Mouse (Mus musculus) kidney, embryonic 15.5 days (tissue): Measurements from ENCODE around the gene Ypel2. TPM values are rescaled to one million over a fixed set of nuclear protein-coding genes. Genes with fewer than 3 reads are reported as not detected.

Source experiments
- ATAC-seq: fragments of 200-750 bp; cut with Nextera tagmentation; replicated peaks from 2 replicates; pipeline ENCODE4 v1.8.0; 2017; ENCODE audit warnings: moderate TSS enrichment; ENCODE audit not compliant: low FRiP score
- H3K27ac ChIP-seq: fragments of 300-500 bp; sonication (generic); 2 replicates; pipeline ENCODE4 v1.5.1; 2015; ENCODE audit warnings: mild to moderate bottlenecking, inconsistent platforms
- H3K27me3 ChIP-seq: fragments of 300-500 bp; sonication (generic); 2 replicates; pipeline ENCODE4 v1.6.1; 2015; ENCODE audit warnings: inconsistent platforms
- H3K36me3 ChIP-seq: fragments of 300-500 bp; sonication (generic); 2 replicates; pipeline ENCODE4 v1.6.1; 2015; ENCODE audit warnings: inconsistent platforms
- H3K4me1 ChIP-seq: fragments of 300-500 bp; sonication (generic); 2 replicates; pipeline ENCODE4 v1.6.1; 2015; ENCODE audit warnings: inconsistent platforms
- H3K4me2 ChIP-seq: fragments of 300-500 bp; sonication (generic); 2 replicates; pipeline ENCODE4 v1.6.1; 2015; ENCODE audit warnings: moderate library complexity, mild to moderate bottlenecking, inconsistent platforms
- H3K4me3 ChIP-seq: fragments of 300-500 bp; sonication (generic); replicated peaks from 2 replicates; pipeline ENCODE4 v1.5.1; 2015; ENCODE audit warnings: mild to moderate bottlenecking, inconsistent platforms
- H3K9ac ChIP-seq: fragments of 300-500 bp; sonication (generic); 2 replicates; pipeline ENCODE4 v1.6.1; 2015; ENCODE audit warnings: mild to moderate bottlenecking, inconsistent platforms
- H3K9me3 ChIP-seq: fragments of 300-500 bp; sonication (generic); replicated peaks from 2 replicates; pipeline ENCODE4 v1.6.1; 2016; ENCODE audit warnings: inconsistent platforms
- WGBS: fragments of 180-500 bp; shearing (Covaris S2); methylation state at CpG from one replicate; pipeline ENCODE4 v1.1.7; 2015; ENCODE audit warnings: mixed read lengths; 5-methylcytosine and 5-hydroxymethylcytosine counted together
- polyA plus RNA-seq: library from polyadenylated mRNA; unstranded; fragments of >200 nt; fragmentation: Nextera tagmentation; extraction: Ambion mirVana; gene quantifications from 2 replicates; pipeline ENCODE4 v1.2.1, GENCODE M21; 2015

Gene Ypel2
- polyA plus RNA-seq, 1 experiment from 2014 or later = 10.4 TPM

- WGBS = 91% methylated on average over 8 of the region's 8 CpGs
- H3K36me3 ChIP-seq = no peaks in the 10 kb centered on the region
- H3K4me2 ChIP-seq = no peak overlapping the region
These were observed 25.9 kb upstream of the Ypel2 start for GRCm38 (mm10) chr11:87019431-87019830.

GRCm38 (mm10) chr11:87018081-87018480, 24.6 kb upstream of the Ypel2 start:
- 65% methylated on average over 4 of the region's 4 CpGs for whole genome bisulfite sequencing
- no peak overlapping the region for H3K4me3 ChIP-seq
- H3K27ac ChIP-seq = 0 out of 2 replicates have a peak overlapping the region, but pooled peaks have one; percentile 51
- H3K9ac ChIP-seq = no peak overlapping the region
- H3K9me3 ChIP-seq = no peaks in the 10 kb centered on the region
- no peaks in the 10 kb centered on the region for H3K36me3 ChIP-seq
- ATAC-seq = no peak
- H3K4me2 ChIP-seq = no peak overlapping the region
- H3K27me3 ChIP-seq = no peaks in the 10 kb centered on the region
- H3K4me1 ChIP-seq = no peaks in the 10 kb centered on the region

More at GRCm38 (mm10) chr11:87019431-87019830, 25.9 kb upstream of the Ypel2 start:
- H3K27me3 ChIP-seq = no peaks in the 10 kb centered on the region
- H3K9ac ChIP-seq = no peak overlapping the region
- H3K9me3 ChIP-seq = no peaks in the 10 kb centered on the region
- no peak overlapping the region for H3K4me3 ChIP-seq
- H3K27ac ChIP-seq = no peak overlapping the region
- H3K4me1 ChIP-seq = no peaks in the 10 kb centered on the region
- no peak for ATAC-seq

GRCm38 (mm10) chr11:87015691-87016090, 22.2 kb upstream of the Ypel2 start:
- H3K9ac ChIP-seq = no peak overlapping the region
- 71% methylated on average over 3 of the region's 3 CpGs for WGBS
- H3K4me3 ChIP-seq = no peak overlapping the region
- no peak for ATAC-seq
- H3K4me2 ChIP-seq = no peak overlapping the region
- H3K36me3 ChIP-seq = no peaks in the 10 kb centered on the region
- no peaks in the 10 kb centered on the region for H3K9me3 ChIP-seq
- no peaks in the 10 kb centered on the region for H3K4me1 ChIP-seq
- H3K27me3 ChIP-seq = no peaks in the 10 kb centered on the region
- H3K27ac ChIP-seq = no peak overlapping the region

GRCm38 (mm10) chr11:87010476-87010875, 17.0 kb upstream of the Ypel2 start:
- H3K9me3 ChIP-seq = no peaks in the 10 kb centered on the region
- WGBS = 19% methylated on average over 9 of the region's 9 CpGs
- no peak overlapping the region for H3K9ac ChIP-seq
- H3K27me3 ChIP-seq = no peaks in the 10 kb centered on the region
- H3K4me1 ChIP-seq = peaks cover 15% of the 10 kb centered on the region
- no peak overlapping the region for H3K4me2 ChIP-seq
- no peak overlapping the region for H3K4me3 ChIP-seq
- H3K36me3 ChIP-seq = no peaks in the 10 kb centered on the region
- H3K27ac ChIP-seq = no peak overlapping the region
- ATAC-seq = peak; percentile 73; the same call in 1 of the 2 replicates

- no peaks in the 10 kb centered on the region for H3K36me3 ChIP-seq
- H3K4me1 ChIP-seq = peaks cover 21% of the 10 kb centered on the region
- no peak overlapping the region for H3K4me3 ChIP-seq
- 0 out of 2 replicates have a peak overlapping the region, but pooled peaks have one; percentile 4 for H3K4me2 ChIP-seq
- ATAC-seq = 0 out of 2 replicates have a peak, but pooled peaks have one; percentile 49
- whole genome bisulfite sequencing = 16% methylated on average over 8 of the region's 8 CpGs
- H3K27me3 ChIP-seq = no peaks in the 10 kb centered on the region
- no peak overlapping the region for H3K9ac ChIP-seq
- H3K27ac ChIP-seq = peak overlapping the region; percentile 61
- H3K9me3 ChIP-seq = no peaks in the 10 kb centered on the region
These were observed 13.9 kb upstream of the Ypel2 start for GRCm38 (mm10) chr11:87007371-87007770.

GRCm38 (mm10) chr11:87004960-87005755, 11.7 kb upstream of the Ypel2 start:
- Histone ChIP-seq H3K36me3 (no peaks in the 10 kb centered on the region), H3K4me1 (peaks cover 21% of the 10 kb centered on the region), H3K27ac (peak overlapping the region; percentile 64), H3K9ac (no peak overlapping the region), H3K4me3 (no peak overlapping the region), H3K9me3 (no peaks in the 10 kb centered on the region), H3K4me2 (no peak overlapping the region), H3K27me3 (no peaks in the 10 kb centered on the region)
- WGBS = 29% methylated on average over 12 of the region's 12 CpGs
- ATAC-seq = no peak

- ATAC-seq = no peak
- H3K36me3 ChIP-seq = no peaks in the 10 kb centered on the region
- H3K27me3 ChIP-seq = no peaks in the 10 kb centered on the region
- H3K27ac ChIP-seq = no peak overlapping the region
- no peak overlapping the region for H3K4me3 ChIP-seq
- no peak overlapping the region for H3K4me2 ChIP-seq
- H3K4me1 ChIP-seq = peaks cover 16% of the 10 kb centered on the region
- H3K9ac ChIP-seq = no peak overlapping the region
- H3K9me3 ChIP-seq = no peaks in the 10 kb centered on the region
- 81% methylated on average over 10 of the region's 10 CpGs for WGBS
These were observed 8.7 kb upstream of the Ypel2 start for GRCm38 (mm10) chr11:87002078-87002829.

GRCm38 (mm10) chr11:87001217-87001616, 7.7 kb upstream of the Ypel2 start:
- H3K4me1 ChIP-seq = peaks cover 9% of the 10 kb centered on the region
- ATAC-seq = no peak
- no peak overlapping the region for H3K4me2 ChIP-seq
- H3K4me3 ChIP-seq = no peak overlapping the region
- WGBS = 83% methylated on average over 8 of the region's 8 CpGs
- no peak overlapping the region for H3K9ac ChIP-seq
- no peaks in the 10 kb centered on the region for H3K27me3 ChIP-seq
- H3K9me3 ChIP-seq = no peaks in the 10 kb centered on the region
- H3K36me3 ChIP-seq = no peaks in the 10 kb centered on the region
- no peak overlapping the region for H3K27ac ChIP-seq

GRCm38 (mm10) chr11:86996266-86996665, 2.8 kb upstream of the Ypel2 start:
- 66% methylated on average over 2 of the region's 2 CpGs for WGBS
- Histone ChIP-seq H3K9me3 (no peaks in the 10 kb centered on the region), H3K36me3 (no peaks in the 10 kb centered on the region), H3K27ac (no peak overlapping the region), H3K4me1 (peaks cover 32% of the 10 kb centered on the region), H3K4me3 (no peak overlapping the region), H3K9ac (no peak overlapping the region), H3K4me2 (no peak overlapping the region), H3K27me3 (no peaks in the 10 kb centered on the region)
- ATAC-seq = no peak

- H3K4me2 ChIP-seq = no peak overlapping the region
- no peak for ATAC-seq
- WGBS = 46% methylated on average over 6 of the region's 6 CpGs
- H3K4me3 ChIP-seq = no peak overlapping the region
- H3K4me1 ChIP-seq = peaks cover 36% of the 10 kb centered on the region
- no peaks in the 10 kb centered on the region for H3K27me3 ChIP-seq
- no peak overlapping the region for H3K9ac ChIP-seq
- no peaks in the 10 kb centered on the region for H3K9me3 ChIP-seq
- peak overlapping the region; percentile 23; the same call in 1 of the 2 replicates for H3K27ac ChIP-seq
- no peaks in the 10 kb centered on the region for H3K36me3 ChIP-seq
These were observed 2.2 kb upstream of the Ypel2 start for GRCm38 (mm10) chr11:86995625-86996221.

GRCm38 (mm10) chr11:86994791-86995624, 1.5 kb upstream of the Ypel2 start:
- H3K4me2 ChIP-seq = no peak overlapping the region
- 56% methylated on average over 10 of the region's 10 CpGs for WGBS
- no peaks in the 10 kb centered on the region for H3K9me3 ChIP-seq
- peaks cover 43% of the 10 kb centered on the region for H3K4me1 ChIP-seq
- no peak overlapping the region for H3K4me3 ChIP-seq
- H3K27ac ChIP-seq = no peak overlapping the region
- H3K9ac ChIP-seq = no peak overlapping the region
- no peaks in the 10 kb centered on the region for H3K27me3 ChIP-seq
- ATAC-seq = no peak
- no peaks in the 10 kb centered on the region for H3K36me3 ChIP-seq
